Mouse (Mus musculus) liver, embryonic 14.5 days (tissue): Measurements from ENCODE around the gene Plekhm2.

Source experiments
- CTCF ChIP-seq: IDR thresholded peaks from 2 replicates; pipeline ENCODE4 v1.5.1; 2016; ENCODE audit warnings: antibody characterized with exemption, low read depth, control low read depth
- EP300 ChIP-seq: IDR thresholded peaks from 2 replicates; pipeline ENCODE4 v1.6.1; 2016; ENCODE audit warnings: antibody characterized with exemption, low read depth

DNA sequence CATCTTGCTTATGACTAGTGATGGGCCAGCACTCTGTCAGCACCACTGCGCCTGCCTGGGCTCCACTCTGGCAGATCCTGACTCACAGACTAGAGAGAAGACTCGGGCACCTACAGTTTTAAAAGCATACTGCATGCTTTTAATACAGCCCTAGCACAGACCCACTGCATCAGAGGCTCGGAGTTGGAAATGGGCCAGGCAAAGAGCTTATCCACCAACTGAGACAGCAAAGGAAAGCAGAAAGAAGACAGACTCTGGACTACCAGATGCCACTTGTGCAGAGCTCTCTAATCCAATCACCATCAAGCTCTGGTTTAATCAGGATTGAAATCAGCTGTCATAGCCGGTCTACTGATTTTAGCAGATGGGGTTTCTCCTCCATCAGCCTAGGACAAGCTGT is 40.6 kb upstream of the Plekhm2 start:
- TF ChIP-seq CTCF (no peak), EP300 (no peak)
